Mouse (Mus musculus): ENCODE data around the gene Rpl28. TPM values are rescaled to one million over a fixed set of nuclear protein-coding genes. Genes with fewer than 3 reads are reported as not detected.

Gene Rpl28
- 320 and 345 TPM in 2 replicates for polyA plus RNA-seq (2015; fragmentation: Nextera tagmentation; extraction: Ambion mirVana)

DNA sequence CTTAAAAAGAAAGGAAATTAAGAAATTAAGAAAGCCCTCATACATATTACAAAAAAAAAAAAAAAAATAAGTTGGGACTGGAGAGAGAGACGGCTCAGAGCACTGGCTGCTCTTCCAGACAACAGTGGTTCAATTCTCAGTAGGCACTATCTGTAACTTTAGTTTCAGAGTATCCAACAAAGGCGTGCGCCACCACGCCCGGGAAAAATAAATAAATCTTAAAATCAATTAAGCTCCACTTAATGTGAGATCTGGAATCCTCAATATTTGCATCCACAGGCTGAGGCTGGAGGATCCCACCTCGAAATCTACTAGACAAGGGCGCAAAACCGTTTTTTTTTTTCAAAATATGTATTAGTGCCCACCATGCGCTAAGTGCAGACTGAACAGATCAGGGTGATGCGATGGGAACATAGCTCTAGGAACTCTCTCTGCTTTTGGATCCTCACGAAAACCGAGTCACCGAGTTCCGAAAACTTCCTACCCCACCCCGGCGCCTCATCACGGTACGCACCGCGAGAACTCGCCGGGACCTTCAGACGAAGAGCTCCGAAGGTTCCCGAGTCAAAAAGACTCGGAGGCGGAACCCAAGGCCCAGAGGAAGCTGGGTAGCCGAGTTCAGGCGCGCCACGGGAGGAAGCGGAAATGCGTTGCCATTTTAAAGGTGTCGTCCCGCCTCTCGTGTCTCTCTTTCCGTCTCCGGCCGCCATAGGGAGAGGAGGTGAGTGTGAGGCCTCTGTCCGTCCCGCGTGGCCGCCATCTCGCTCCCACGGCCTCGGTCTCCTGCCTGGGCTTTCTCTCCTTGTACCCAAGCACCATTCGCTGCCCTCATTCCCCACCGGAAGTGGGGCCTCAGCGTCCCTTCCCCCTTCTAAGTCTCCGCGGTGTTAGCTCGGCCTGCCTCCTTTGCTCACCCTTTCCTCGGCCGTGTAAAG is at the start of gene Rpl28:
Rpl28 (plus strand) TSS at position 597 of the 935 bp plus-strand sequence.
- H3K4me1 ChIP-seq (ENCODE audit: control insufficient read depth, insufficient read depth, low read length): peaks cover 28% of the 10 kb centered on the region
- peak within 1 kb of the TSS; percentile 97 for H3K27ac ChIP-seq (ENCODE audit: low read length)
- peak within 1 kb of the TSS; percentile 92 for H3K4me2 ChIP-seq (ENCODE audit: low read depth, low read length)
- H3K9me3 ChIP-seq (ENCODE audit: control insufficient read depth, low read length): no peaks in the 10 kb centered on the region
- peak within 1 kb of the TSS; percentile 97 for H3K9ac ChIP-seq (ENCODE audit: low read depth, low read length)
- under 1% methylated on average over 53 of the region's 54 CpGs for WGBS
- peak within 1 kb of the TSS; percentile 87 for H3K4me3 ChIP-seq (ENCODE audit: low read length)
- H3K27me3 ChIP-seq (replicated peaks; ENCODE audit: control insufficient read depth, insufficient read depth, low read length): no peaks in the 10 kb centered on the region
- peak; percentile 81 for ATAC-seq
- H3K36me3 ChIP-seq (ENCODE audit: control insufficient read depth, insufficient read depth, low read length): peaks cover 19% of the 10 kb centered on the region

DNA sequence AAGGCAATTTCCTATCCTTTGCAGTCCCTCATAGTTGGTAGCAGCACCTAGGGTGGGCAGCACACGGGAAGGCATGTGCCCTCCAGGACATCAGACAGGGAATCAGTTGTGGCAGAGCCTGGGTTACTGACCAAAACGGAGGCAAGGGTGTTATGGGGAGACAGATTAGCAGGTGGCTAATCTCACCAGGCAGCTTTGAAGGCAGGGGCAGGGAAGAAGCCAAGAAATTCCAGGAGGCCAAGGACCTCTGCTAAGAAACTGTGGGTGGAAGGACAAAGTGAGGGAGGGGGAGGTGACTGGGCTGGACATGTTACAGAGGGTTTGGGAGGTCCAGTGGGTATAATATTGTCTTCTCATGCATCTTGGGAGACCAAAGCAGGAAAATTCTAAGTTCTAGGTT is 49.3 kb upstream of the Rpl28 start:
- Histone ChIP-seq H3K9me3 (ENCODE audit: control insufficient read depth, low read length) (no peaks in the 10 kb centered on the region), H3K36me3 (ENCODE audit: control insufficient read depth, insufficient read depth, low read length) (peaks cover 21% of the 10 kb centered on the region), H3K9ac (ENCODE audit: low read depth, low read length) (no peak overlapping the region; the same call in 1 of the 2 replicates), H3K4me3 (ENCODE audit: low read length) (no peak overlapping the region), H3K27me3 (replicated peaks; ENCODE audit: control insufficient read depth, insufficient read depth, low read length) (no peaks in the 10 kb centered on the region), H3K4me2 (ENCODE audit: low read depth, low read length) (no peak overlapping the region), H3K4me1 (ENCODE audit: control insufficient read depth, insufficient read depth, low read length) (peaks cover 23% of the 10 kb centered on the region), H3K27ac (ENCODE audit: low read length) (no peak overlapping the region)
- no peak for ATAC-seq
- 61% methylated on average over 2 of the region's 2 CpGs for WGBS

DNA sequence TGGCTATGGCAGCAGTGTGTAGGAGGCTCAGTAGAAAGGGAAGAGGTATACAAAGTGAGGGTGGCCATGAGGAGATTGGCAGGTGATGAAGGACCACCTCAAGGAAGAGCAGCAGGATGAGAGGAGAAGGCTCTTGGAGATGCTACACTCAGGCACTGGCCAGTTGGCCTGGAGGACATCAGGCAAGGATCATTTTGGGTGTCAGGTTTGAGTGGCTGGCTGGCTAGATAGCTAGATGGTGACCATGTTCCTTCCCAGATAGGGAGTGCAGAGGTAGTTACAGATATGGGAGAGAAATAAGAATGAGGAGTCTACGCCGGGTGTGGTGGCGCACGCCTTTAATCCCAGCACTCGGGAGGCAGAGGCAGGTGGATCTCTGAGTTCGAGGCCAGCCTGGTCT is 47.8 kb upstream of the Rpl28 start:
- peaks cover 21% of the 10 kb centered on the region for H3K36me3 ChIP-seq (ENCODE audit: control insufficient read depth, insufficient read depth, low read length)
- WGBS: 94% methylated on average over 6 of the region's 6 CpGs

DNA sequence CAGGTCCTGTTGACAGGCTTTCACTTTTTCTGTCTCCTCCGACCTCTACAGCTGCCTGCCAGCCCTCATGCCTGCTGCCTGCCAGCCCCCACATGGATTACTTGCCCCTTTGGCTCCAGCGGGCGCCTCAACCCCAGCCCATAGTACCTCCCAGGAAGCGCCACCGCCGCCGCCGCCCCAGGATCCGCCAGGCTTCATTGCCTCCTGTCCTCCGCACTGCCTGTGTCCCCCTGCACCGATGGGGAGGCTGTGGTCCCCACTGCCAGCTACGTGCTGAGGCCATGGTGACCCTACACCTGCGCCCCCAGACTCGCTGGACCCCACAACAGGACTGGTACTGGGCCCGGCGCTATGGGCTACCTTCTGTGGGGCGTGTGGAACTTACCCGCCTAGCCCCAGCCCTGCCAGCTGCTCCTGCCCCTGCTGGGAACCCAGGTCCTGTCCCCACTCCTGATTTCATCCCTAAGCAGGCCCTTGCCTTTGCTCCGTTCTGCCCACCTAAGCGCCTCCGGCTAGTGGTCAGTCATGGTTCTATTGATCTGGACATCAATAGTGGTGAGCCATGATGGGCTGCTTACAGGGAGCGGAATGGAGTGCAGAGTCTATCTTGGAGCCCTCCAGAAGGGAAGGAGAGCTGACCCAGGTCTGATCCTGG is 46.2 kb upstream of the Rpl28 start:
- no peak overlapping the region for H3K4me3 ChIP-seq (ENCODE audit: low read length)

More for the DNA sequence above, 47.8 kb upstream of the Rpl28 start:
- Histone ChIP-seq H3K4me1 (ENCODE audit: control insufficient read depth, insufficient read depth, low read length) (peaks cover 18% of the 10 kb centered on the region), H3K27me3 (replicated peaks; ENCODE audit: control insufficient read depth, insufficient read depth, low read length) (no peaks in the 10 kb centered on the region), H3K9ac (ENCODE audit: low read depth, low read length) (no peak overlapping the region), H3K27ac (ENCODE audit: low read length) (no peak overlapping the region), H3K9me3 (ENCODE audit: control insufficient read depth, low read length) (no peaks in the 10 kb centered on the region), H3K4me2 (ENCODE audit: low read depth, low read length) (no peak overlapping the region), H3K4me3 (ENCODE audit: low read length) (no peak overlapping the region)
- no peak for ATAC-seq

DNA sequence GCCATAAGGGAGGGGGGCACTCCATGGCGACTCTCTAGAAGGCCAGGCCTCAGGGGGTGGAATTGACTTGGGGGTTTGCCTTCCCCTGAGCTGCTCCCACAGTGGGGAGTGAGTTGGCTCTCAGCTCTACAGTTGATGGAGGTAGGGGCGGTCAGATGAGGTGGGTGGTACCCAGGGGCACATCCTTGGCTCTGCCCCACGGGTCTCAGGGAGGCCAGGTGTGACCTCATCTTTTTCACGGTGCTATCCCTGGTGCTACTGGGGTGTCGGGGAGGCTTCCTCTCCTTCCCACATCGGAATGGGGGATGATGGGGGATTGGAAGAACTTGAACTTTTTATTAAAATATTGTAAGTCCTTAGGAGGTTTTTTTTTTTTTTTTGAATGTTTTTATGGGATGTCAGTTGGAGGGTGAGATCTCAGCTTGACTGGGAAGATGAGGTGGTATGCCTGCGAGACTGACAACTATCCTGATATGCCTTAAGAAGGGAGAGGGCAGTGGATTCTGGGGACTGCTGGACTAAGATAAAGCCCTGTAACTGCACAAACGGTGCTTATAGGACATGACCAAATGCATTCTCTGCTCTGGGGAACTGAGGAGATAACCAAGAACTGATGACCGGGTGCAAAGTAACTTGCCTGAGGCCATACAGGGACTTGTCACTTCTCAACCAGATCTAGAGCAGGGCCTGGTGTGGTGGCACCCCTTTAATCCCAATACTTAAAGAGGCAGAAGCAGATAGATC is 45.3 kb upstream of the Rpl28 start:
- ATAC-seq: no peak
- H3K36me3 ChIP-seq (ENCODE audit: control insufficient read depth, insufficient read depth, low read length): peaks cover 21% of the 10 kb centered on the region
- no peak overlapping the region for H3K9ac ChIP-seq (ENCODE audit: low read depth, low read length)
- no peak overlapping the region for H3K27ac ChIP-seq (ENCODE audit: low read length)
- WGBS: 69% methylated on average over 9 of the region's 9 CpGs
- H3K4me2 ChIP-seq (ENCODE audit: low read depth, low read length): no peak overlapping the region
- no peaks in the 10 kb centered on the region for H3K9me3 ChIP-seq (ENCODE audit: control insufficient read depth, low read length)
- H3K4me3 ChIP-seq (ENCODE audit: low read length): no peak overlapping the region
- no peaks in the 10 kb centered on the region for H3K27me3 ChIP-seq (replicated peaks; ENCODE audit: control insufficient read depth, insufficient read depth, low read length)
- peaks cover 12% of the 10 kb centered on the region for H3K4me1 ChIP-seq (ENCODE audit: control insufficient read depth, insufficient read depth, low read length)

More for the DNA sequence above, 46.2 kb upstream of the Rpl28 start:
- Histone ChIP-seq H3K4me2 (ENCODE audit: low read depth, low read length) (no peak overlapping the region), H3K4me1 (ENCODE audit: control insufficient read depth, insufficient read depth, low read length) (peaks cover 13% of the 10 kb centered on the region), H3K9me3 (ENCODE audit: control insufficient read depth, low read length) (no peaks in the 10 kb centered on the region), H3K9ac (ENCODE audit: low read depth, low read length) (no peak overlapping the region), H3K27me3 (replicated peaks; ENCODE audit: control insufficient read depth, insufficient read depth, low read length) (no peaks in the 10 kb centered on the region), H3K27ac (ENCODE audit: low read length) (no peak overlapping the region), H3K36me3 (ENCODE audit: control insufficient read depth, insufficient read depth, low read length) (peaks cover 21% of the 10 kb centered on the region)
- 89% methylated on average over 22 of the region's 22 CpGs for WGBS
- no peak for ATAC-seq

DNA sequence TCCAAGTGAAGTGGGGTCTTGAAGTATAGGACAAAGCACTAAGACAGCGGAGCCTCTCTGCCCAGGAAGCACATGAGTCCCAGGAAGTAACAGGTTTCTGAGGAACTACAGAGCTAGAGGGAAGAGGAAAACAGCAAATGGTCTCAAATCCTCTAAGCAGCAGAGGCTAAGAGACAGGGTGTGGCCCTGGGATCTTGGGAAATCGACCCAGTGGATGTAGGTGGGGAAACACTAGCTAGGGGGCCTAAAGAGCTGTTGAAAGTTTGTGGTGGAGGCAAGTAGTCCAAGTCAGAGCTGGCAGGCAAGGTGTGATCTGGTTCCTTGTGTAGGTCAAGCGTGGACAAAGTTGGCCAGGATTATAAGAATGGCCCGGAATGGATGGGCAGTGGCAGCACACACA is 44.4 kb upstream of the Rpl28 start:
- ATAC-seq: no peak
- H3K4me3 ChIP-seq (ENCODE audit: low read length): no peak overlapping the region
- H3K9me3 ChIP-seq (ENCODE audit: control insufficient read depth, low read length): no peaks in the 10 kb centered on the region
- H3K9ac ChIP-seq (ENCODE audit: low read depth, low read length): no peak overlapping the region
- peaks cover 9% of the 10 kb centered on the region for H3K4me1 ChIP-seq (ENCODE audit: control insufficient read depth, insufficient read depth, low read length)
- H3K27ac ChIP-seq (ENCODE audit: low read length): no peak overlapping the region
- H3K27me3 ChIP-seq (replicated peaks; ENCODE audit: control insufficient read depth, insufficient read depth, low read length): no peaks in the 10 kb centered on the region
- 72% methylated on average over 4 of the region's 4 CpGs for whole genome bisulfite sequencing
- H3K4me2 ChIP-seq (ENCODE audit: low read depth, low read length): no peak overlapping the region
- H3K36me3 ChIP-seq (ENCODE audit: control insufficient read depth, insufficient read depth, low read length): peaks cover 21% of the 10 kb centered on the region

DNA sequence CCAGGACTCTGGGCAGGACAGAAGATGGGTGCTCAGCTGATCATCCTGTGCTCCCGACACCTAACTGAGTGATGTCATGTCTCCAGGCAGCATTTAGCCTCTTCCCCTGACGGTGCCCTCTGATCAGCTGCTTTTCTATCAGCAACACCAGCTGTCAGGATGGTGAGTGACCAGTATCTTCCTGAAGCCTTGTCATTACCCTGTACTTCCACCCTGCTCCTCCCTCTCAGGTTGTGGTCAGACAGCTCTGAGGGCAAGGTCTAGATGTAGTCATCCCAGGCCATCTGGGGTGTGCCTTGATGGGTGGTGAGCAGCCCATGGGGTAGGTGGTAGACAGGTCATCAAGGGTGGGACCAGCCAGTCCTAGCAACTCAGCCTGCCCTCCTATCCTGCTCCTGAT is 43.5 kb upstream of the Rpl28 start:
- ATAC-seq: no peak
- Histone ChIP-seq H3K9me3 (ENCODE audit: control insufficient read depth, low read length) (no peaks in the 10 kb centered on the region), H3K27me3 (replicated peaks; ENCODE audit: control insufficient read depth, insufficient read depth, low read length) (no peaks in the 10 kb centered on the region), H3K4me2 (ENCODE audit: low read depth, low read length) (no peak overlapping the region), H3K9ac (ENCODE audit: low read depth, low read length) (no peak overlapping the region), H3K4me1 (ENCODE audit: control insufficient read depth, insufficient read depth, low read length) (peaks cover 9% of the 10 kb centered on the region), H3K4me3 (ENCODE audit: low read length) (no peak overlapping the region), H3K27ac (ENCODE audit: low read length) (no peak overlapping the region), H3K36me3 (ENCODE audit: control insufficient read depth, insufficient read depth, low read length) (peaks cover 19% of the 10 kb centered on the region)
- 81% methylated on average over 2 of the region's 2 CpGs for WGBS

DNA sequence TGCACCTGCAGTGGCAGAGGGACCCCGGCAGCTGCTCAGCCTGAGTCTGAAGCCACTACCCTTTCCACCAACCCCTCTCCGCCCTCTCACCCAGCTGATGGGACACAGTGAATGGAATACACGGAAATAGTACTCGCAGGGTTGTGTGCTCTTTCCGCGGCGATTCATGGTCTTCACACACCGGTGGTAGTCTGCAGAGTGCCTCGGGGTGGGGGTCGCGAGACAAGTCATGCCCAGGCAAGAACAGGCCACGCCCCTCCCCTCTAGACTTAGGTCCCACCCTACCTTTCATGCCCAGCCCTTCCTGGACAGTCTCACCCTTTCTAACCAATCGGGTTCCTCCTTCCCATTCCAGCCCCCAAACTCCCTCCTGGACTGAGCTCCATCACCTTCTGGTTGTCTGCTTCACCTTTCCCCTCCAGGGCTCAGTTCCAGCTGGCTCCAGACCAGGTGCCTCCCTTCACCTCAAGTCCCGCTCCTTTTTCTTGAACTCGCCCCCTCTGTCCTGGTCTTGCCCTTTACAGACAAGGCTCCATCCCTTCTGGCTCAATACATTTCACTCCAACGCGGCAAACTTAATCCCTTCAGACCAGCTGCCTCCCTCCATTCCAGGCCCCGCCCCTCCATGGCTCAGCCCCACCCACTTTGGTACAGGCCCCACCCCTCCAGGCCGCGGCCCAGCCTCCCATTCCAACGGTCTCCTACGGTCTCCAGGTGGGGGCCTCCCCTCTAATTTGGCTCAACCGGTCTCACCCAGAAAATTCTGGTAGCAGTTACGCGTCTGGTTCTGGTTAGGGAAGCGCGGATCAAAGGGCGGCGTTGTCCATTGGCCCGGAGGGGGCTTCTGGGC is 40.5 kb upstream of the Rpl28 start:
- peaks cover 9% of the 10 kb centered on the region for H3K4me1 ChIP-seq (ENCODE audit: control insufficient read depth, insufficient read depth, low read length)
- peak; percentile 85 for ATAC-seq
- peak overlapping the region; percentile 51 for H3K4me3 ChIP-seq (ENCODE audit: low read length)
- H3K27ac ChIP-seq (ENCODE audit: low read length): peak overlapping the region; percentile 21; the same call in 1 of the 2 replicates
- H3K27me3 ChIP-seq (replicated peaks; ENCODE audit: control insufficient read depth, insufficient read depth, low read length): no peaks in the 10 kb centered on the region
- no peaks in the 10 kb centered on the region for H3K9me3 ChIP-seq (ENCODE audit: control insufficient read depth, low read length)
- WGBS: 3% methylated on average over 30 of the region's 30 CpGs
- H3K36me3 ChIP-seq (ENCODE audit: control insufficient read depth, insufficient read depth, low read length): no peaks in the 10 kb centered on the region
- H3K9ac ChIP-seq (ENCODE audit: low read depth, low read length): peak overlapping the region; percentile 65
- H3K4me2 ChIP-seq (ENCODE audit: low read depth, low read length): peak overlapping the region; percentile 74

Data from intestine, embryonic 16.5 days (tissue).